Mouse (Mus musculus): ENCODE measurements around the gene Arglu1.

GRCm38 (mm10) chr8:8733804-8734203, 43.5 kb upstream of the Arglu1 start:
- TF ChIP-seq CTCF (IDR thresholded peaks at IDR 0.05) = peak; percentile 95
- no peak for TF ChIP-seq POLR2A (IDR thresholded peaks at IDR 0.05; ENCODE audit: insufficient read depth, low read depth, low read length)
- no peak for TF ChIP-seq EP300 (IDR thresholded peaks at IDR 0.05; ENCODE audit: insufficient read depth, low read depth, low read length)
